Mouse (Mus musculus): ENCODE results near the gene Heg1. TPM values are rescaled to one million over a fixed set of nuclear protein-coding genes. Genes with fewer than 3 reads are reported as not detected.

The Heg1 gene
- polyA plus RNA-seq, 1 experiment from 2014 or later, result 33.5 TPM

DNA sequence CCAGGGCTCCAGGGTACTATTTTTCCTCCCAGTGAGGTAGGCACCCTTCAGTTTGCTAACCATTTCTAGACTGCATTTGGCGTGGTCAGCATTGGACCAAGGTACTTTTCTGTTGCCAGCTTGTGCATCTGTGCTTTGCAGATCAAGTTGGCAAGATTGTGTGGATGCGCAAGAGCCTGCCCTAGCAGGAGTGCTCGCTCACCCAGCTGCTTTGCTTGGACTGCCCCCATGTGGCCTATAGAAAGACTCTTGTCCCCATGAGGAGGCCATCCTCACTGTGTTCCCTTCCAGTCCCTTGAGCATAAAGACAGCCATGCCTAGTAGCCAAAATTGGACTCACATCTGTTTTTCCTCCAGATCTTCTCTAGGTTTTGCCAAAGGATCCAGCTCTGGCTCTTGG lies 55.6 kb downstream of the Heg1 start:
- H3K9me3 ChIP-seq (ENCODE audit: low read length), result no peaks in the 10 kb centered on the region
- no peak overlapping the region for H3K4me2 ChIP-seq (replicated peaks; ENCODE audit: low read depth, low read length)
- no peak overlapping the region for H3K4me3 ChIP-seq (ENCODE audit: low read depth, low read length)
- peaks cover 9% of the 10 kb centered on the region; the same call in 1 of the 2 replicates for H3K36me3 ChIP-seq (ENCODE audit: insufficient read depth, low read length)
- 52% methylated on average over 3 of the region's 3 CpGs for WGBS
- H3K27ac ChIP-seq (ENCODE audit: low read length), result no peak overlapping the region
- DNase-seq (ENCODE audit: low spot score) (peak; percentile 61), ATAC-seq (peak; percentile 68)
- H3K4me1 ChIP-seq (ENCODE audit: insufficient read depth, low read depth, low read length), result no peaks in the 10 kb centered on the region
- TF ChIP-seq CTCF (IDR thresholded peaks at IDR 0.05) (peak; percentile 86), EP300 (IDR thresholded peaks at IDR 0.05) (no peak)
- H3K9ac ChIP-seq (replicated peaks; ENCODE audit: low read depth), result no peak overlapping the region
- H3K27me3 ChIP-seq (replicated peaks; ENCODE audit: insufficient read depth, low read length), result no peaks in the 10 kb centered on the region

DNA sequence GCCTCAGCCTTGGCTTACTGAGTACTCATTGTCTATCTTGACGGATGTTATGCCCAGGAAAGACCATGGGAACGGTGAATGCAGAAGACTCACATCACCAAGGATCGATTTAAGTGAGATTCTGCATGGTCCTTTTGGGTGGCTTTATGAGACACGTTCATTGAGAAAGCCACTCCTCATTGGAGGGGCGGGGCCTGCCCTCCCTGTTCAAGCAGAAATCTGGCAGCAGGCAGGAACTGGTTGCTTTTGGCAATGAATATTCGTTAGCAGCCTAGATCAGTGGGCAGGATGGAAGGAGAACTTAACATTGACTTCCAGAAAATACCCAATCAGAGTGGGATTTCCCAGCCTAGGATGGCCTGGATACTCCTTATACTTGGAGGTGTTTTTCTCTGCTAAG lies 56.2 kb downstream of the Heg1 start:
- Histone ChIP-seq H3K9me3 (ENCODE audit: low read length) (no peaks in the 10 kb centered on the region), H3K27ac (ENCODE audit: low read length) (no peak overlapping the region), H3K9ac (replicated peaks; ENCODE audit: low read depth) (no peak overlapping the region), H3K36me3 (ENCODE audit: insufficient read depth, low read length) (peaks cover 9% of the 10 kb centered on the region; the same call in 1 of the 2 replicates), H3K4me2 (replicated peaks; ENCODE audit: low read depth, low read length) (no peak overlapping the region), H3K4me3 (ENCODE audit: low read depth, low read length) (no peak overlapping the region), H3K4me1 (ENCODE audit: insufficient read depth, low read depth, low read length) (no peaks in the 10 kb centered on the region), H3K27me3 (replicated peaks; ENCODE audit: insufficient read depth, low read length) (no peaks in the 10 kb centered on the region)
- WGBS, result 44% methylated on average over 6 of the region's 6 CpGs
- TF ChIP-seq CTCF (IDR thresholded peaks at IDR 0.05) (no peak), EP300 (IDR thresholded peaks at IDR 0.05) (no peak)
- ATAC-seq (no peak), DNase-seq (ENCODE audit: low spot score) (no peak)

DNA sequence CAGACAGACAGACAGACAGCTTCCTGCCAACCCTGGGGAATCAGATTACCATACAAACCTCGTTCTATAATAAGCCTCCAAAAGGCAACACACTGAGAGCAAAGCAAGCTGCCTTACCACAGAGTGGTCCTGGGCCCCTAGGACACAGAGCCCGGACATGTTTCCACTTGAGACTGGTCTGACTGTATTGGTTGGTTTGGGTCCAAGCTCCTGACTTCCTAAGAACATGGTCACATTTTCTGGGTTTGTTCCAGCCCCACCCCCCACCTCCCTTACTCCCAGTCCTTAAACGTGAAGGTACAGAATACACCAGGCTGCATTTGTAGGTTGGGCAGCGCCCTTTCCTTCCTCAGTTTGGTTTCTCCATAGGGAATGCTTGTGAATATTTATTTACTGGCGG lies 57.6 kb downstream of the Heg1 start:
- H3K9ac ChIP-seq (replicated peaks; ENCODE audit: low read depth), result no peak overlapping the region
- no peak overlapping the region for H3K27ac ChIP-seq (ENCODE audit: low read length)
- 0 out of 2 replicates have a peak, but pooled peaks have one; percentile 3 for ATAC-seq
- no peak overlapping the region for H3K4me2 ChIP-seq (replicated peaks; ENCODE audit: low read depth, low read length)
- H3K4me1 ChIP-seq (ENCODE audit: insufficient read depth, low read depth, low read length), result no peaks in the 10 kb centered on the region
- peaks cover 4% of the 10 kb centered on the region; the same call in 1 of the 2 replicates for H3K36me3 ChIP-seq (ENCODE audit: insufficient read depth, low read length)
- TF ChIP-seq EP300 (IDR thresholded peaks at IDR 0.05) (no peak), CTCF (IDR thresholded peaks at IDR 0.05) (no peak)
- H3K4me3 ChIP-seq (ENCODE audit: low read depth, low read length), result no peak overlapping the region
- DNase-seq (ENCODE audit: low spot score), result peak; percentile 35
- H3K9me3 ChIP-seq (ENCODE audit: low read length), result no peaks in the 10 kb centered on the region
- 38% methylated on average over 5 of the region's 5 CpGs for WGBS
- no peaks in the 10 kb centered on the region for H3K27me3 ChIP-seq (replicated peaks; ENCODE audit: insufficient read depth, low read length)

DNA sequence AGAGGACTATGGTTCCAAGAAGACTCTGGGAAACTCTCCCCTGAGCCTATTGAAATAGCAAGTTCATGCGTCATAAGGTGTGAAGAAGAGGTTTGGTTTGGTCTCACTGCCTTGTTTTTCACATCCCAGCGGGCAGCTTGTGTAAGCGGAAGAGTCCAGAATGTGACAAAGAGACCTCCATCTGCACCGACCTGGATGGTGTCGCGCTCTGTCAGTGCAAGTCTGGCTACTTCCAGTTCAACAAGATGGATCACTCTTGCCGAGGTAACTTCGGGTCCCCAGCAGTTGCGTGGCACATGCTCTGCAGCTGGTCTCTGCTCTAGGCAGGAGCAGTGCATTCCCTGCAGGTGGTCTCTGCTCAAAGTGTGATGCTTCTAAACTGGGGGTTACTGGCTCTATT lies 58.1 kb downstream of the Heg1 start:
- ATAC-seq (no peak), DNase-seq (ENCODE audit: low spot score) (no peak)
- Histone ChIP-seq H3K27me3 (replicated peaks; ENCODE audit: insufficient read depth, low read length) (no peaks in the 10 kb centered on the region), H3K36me3 (ENCODE audit: insufficient read depth, low read length) (peaks cover 4% of the 10 kb centered on the region; the same call in 1 of the 2 replicates), H3K27ac (ENCODE audit: low read length) (no peak overlapping the region), H3K4me3 (ENCODE audit: low read depth, low read length) (no peak overlapping the region), H3K4me2 (replicated peaks; ENCODE audit: low read depth, low read length) (no peak overlapping the region), H3K9ac (replicated peaks; ENCODE audit: low read depth) (no peak overlapping the region), H3K9me3 (ENCODE audit: low read length) (no peaks in the 10 kb centered on the region), H3K4me1 (ENCODE audit: insufficient read depth, low read depth, low read length) (no peaks in the 10 kb centered on the region)
- TF ChIP-seq CTCF (IDR thresholded peaks at IDR 0.05) (no peak), EP300 (IDR thresholded peaks at IDR 0.05) (no peak)
- WGBS, result 55% methylated on average over 9 of the region's 9 CpGs

DNA sequence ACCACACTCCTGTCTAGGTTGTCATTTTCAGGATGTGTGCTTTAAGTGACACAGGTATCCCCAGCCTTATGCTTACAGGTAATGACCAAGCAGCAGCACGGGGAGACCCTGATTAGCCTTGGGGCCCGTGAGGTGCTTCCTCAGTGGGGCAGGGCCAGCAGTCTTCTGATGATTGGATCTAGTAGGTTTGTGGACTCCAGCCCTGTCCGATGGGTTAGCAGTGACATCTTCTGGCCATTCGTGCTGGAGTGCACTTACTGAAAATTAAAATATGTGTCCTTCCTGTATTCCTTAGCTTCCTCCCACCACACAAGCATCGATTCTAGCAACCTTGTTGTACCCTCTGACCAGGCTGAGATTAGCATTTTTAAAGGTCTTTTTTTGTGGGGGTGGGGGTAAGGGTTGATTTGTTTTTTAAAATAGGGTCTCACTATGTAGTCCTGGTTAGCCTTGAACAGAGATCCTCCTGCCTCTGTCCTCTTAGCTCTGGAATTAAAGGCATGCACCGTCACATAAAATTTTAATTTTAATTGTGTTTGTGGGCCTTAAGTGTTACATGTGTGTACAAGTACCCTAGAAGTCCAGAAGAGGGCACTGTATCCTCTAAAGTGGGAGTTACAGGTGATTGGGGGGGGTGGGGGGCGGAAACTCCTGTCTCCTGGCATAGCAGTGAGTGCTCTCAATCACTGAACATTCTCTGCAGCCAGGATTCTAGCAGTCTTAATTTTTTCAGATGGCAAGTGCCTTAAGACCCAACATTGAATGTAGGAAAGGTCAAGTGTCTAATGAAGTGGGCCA lies 60.7 kb downstream of the Heg1 start:
- DNase-seq (ENCODE audit: low spot score), result peak; percentile 64
- no peak overlapping the region for H3K4me2 ChIP-seq (replicated peaks; ENCODE audit: low read depth, low read length)
- peak; percentile 29 for ATAC-seq
- 52% methylated on average over 7 of the region's 7 CpGs for WGBS
- no peaks in the 10 kb centered on the region for H3K9me3 ChIP-seq (ENCODE audit: low read length)
- no peak overlapping the region for H3K4me3 ChIP-seq (ENCODE audit: low read depth, low read length)
- no peaks in the 10 kb centered on the region; the same call in 1 of the 2 replicates for H3K36me3 ChIP-seq (ENCODE audit: insufficient read depth, low read length)
- H3K27me3 ChIP-seq (replicated peaks; ENCODE audit: insufficient read depth, low read length), result no peaks in the 10 kb centered on the region
- no peak overlapping the region for H3K9ac ChIP-seq (replicated peaks; ENCODE audit: low read depth)
- H3K27ac ChIP-seq (ENCODE audit: low read length), result no peak overlapping the region
- H3K4me1 ChIP-seq (ENCODE audit: insufficient read depth, low read depth, low read length), result no peaks in the 10 kb centered on the region
- TF ChIP-seq EP300 (IDR thresholded peaks at IDR 0.05), result no peak
- TF ChIP-seq CTCF (IDR thresholded peaks at IDR 0.05), result peak; percentile 60

DNA sequence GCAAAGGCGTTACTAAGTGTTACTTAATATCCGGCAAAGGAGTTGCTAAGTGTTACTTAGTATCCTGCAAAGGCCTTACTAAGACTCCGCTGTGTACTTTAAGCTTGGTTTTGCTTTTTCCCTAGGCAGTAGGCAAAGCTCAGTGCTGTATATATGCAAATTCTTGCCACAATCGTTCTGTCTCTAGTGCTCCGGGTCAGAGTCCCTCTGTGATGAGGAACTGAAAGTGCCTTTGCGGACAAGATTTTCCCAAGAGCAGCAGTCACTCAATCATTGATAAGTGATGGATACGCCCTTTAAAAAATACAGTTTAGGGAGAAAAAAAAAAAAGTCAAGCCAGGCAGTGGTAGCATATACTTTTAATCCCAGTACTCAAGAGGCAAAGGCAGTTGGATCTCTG lies 61.3 kb downstream of the Heg1 start:
- no peaks in the 10 kb centered on the region; the same call in 1 of the 2 replicates for H3K36me3 ChIP-seq (ENCODE audit: insufficient read depth, low read length)
- no peak for DNase-seq (ENCODE audit: low spot score)
- TF ChIP-seq CTCF (IDR thresholded peaks at IDR 0.05) (no peak), EP300 (IDR thresholded peaks at IDR 0.05) (no peak)
- no peak overlapping the region for H3K4me3 ChIP-seq (ENCODE audit: low read depth, low read length)
- H3K4me1 ChIP-seq (ENCODE audit: insufficient read depth, low read depth, low read length), result no peaks in the 10 kb centered on the region
- ATAC-seq, result 0 out of 2 replicates have a peak, but pooled peaks have one; percentile 12
- H3K27me3 ChIP-seq (replicated peaks; ENCODE audit: insufficient read depth, low read length), result no peaks in the 10 kb centered on the region
- H3K9me3 ChIP-seq (ENCODE audit: low read length), result no peaks in the 10 kb centered on the region
- WGBS, result 65% methylated on average over 7 of the region's 7 CpGs
- no peak overlapping the region for H3K4me2 ChIP-seq (replicated peaks; ENCODE audit: low read depth, low read length)
- H3K9ac ChIP-seq (replicated peaks; ENCODE audit: low read depth), result no peak overlapping the region
- H3K27ac ChIP-seq (ENCODE audit: low read length), result no peak overlapping the region
